Mouse (Mus musculus): ENCODE measurements around the gene Utp11. TPM values are rescaled to one million over a fixed set of nuclear protein-coding genes. Genes with fewer than 3 reads are reported as not detected.

The Utp11 gene
- polyA plus RNA-seq, 1 experiment from 2014 or later, result 56.7 TPM

- peaks cover 5% of the 10 kb centered on the region; the same call in 1 of the 2 replicates for H3K27me3 ChIP-seq (ENCODE audit: control insufficient read depth, insufficient read depth, low read length)
- no peaks in the 10 kb centered on the region for H3K36me3 ChIP-seq (ENCODE audit: control insufficient read depth, insufficient read depth, low read length)
- H3K4me1 ChIP-seq (ENCODE audit: control insufficient read depth, insufficient read depth, low read length), result peaks cover 16% of the 10 kb centered on the region
- H3K9ac ChIP-seq (ENCODE audit: low read length), result peak within 1 kb of the TSS; percentile 72
- ATAC-seq (ENCODE audit: insufficient read depth, low FRiP score, low TSS enrichment) (peak; percentile 49), DNase-seq (ENCODE audit: low spot score) (peak; percentile 68)
- H3K4me2 ChIP-seq (ENCODE audit: low read depth), result peak within 1 kb of the TSS; percentile 98
- 0 out of 2 replicates have a peak within 1 kb of the TSS, but pooled peaks have one; percentile 27 for H3K27ac ChIP-seq (ENCODE audit: low read depth, low read length)
- WGBS, result 0% methylated on average over 42 of the region's 59 CpGs
- peak within 1 kb of the TSS; percentile 72 for H3K4me3 ChIP-seq (ENCODE audit: low read depth, low read length)
- no peaks in the 10 kb centered on the region for H3K9me3 ChIP-seq (ENCODE audit: control insufficient read depth, low read length)
Observed at GRCm38 (mm10) chr4:124700248-124700971, 7.0 kb upstream of the Utp11 start, which contains the start of gene Fhl3. Gene Fhl3, plus strand, starts transcription at chr4:124700701.

GRCm38 (mm10) chr4:124699791-124700190 lies 6.4 kb upstream of the Utp11 start:
- H3K36me3 ChIP-seq (ENCODE audit: control insufficient read depth, insufficient read depth, low read length), result no peaks in the 10 kb centered on the region
- no peak overlapping the region for H3K27ac ChIP-seq (ENCODE audit: low read depth, low read length)
- H3K4me3 ChIP-seq (ENCODE audit: low read depth, low read length), result no peak overlapping the region
- no peak for ATAC-seq (ENCODE audit: insufficient read depth, low FRiP score, low TSS enrichment)
- no peak for DNase-seq (ENCODE audit: low spot score)
- H3K9me3 ChIP-seq (ENCODE audit: control insufficient read depth, low read length), result no peaks in the 10 kb centered on the region
- peak overlapping the region; percentile 98; the same call in 1 of the 2 replicates for H3K4me2 ChIP-seq (ENCODE audit: low read depth)
- 5% methylated on average over 6 of the region's 6 CpGs for WGBS
- H3K4me1 ChIP-seq (ENCODE audit: control insufficient read depth, insufficient read depth, low read length), result peaks cover 12% of the 10 kb centered on the region
- peaks cover 5% of the 10 kb centered on the region; the same call in 1 of the 2 replicates for H3K27me3 ChIP-seq (ENCODE audit: control insufficient read depth, insufficient read depth, low read length)
- H3K9ac ChIP-seq (ENCODE audit: low read length), result no peak overlapping the region

GRCm38 (mm10) chr4:124695786-124696516 lies 2.6 kb upstream of the Utp11 start:
- H3K27ac ChIP-seq (ENCODE audit: low read depth, low read length), result no peak overlapping the region
- peaks cover 6% of the 10 kb centered on the region for H3K4me1 ChIP-seq (ENCODE audit: control insufficient read depth, insufficient read depth, low read length)
- H3K4me2 ChIP-seq (ENCODE audit: low read depth), result no peak overlapping the region
- H3K27me3 ChIP-seq (ENCODE audit: control insufficient read depth, insufficient read depth, low read length), result 0 out of 2 replicates have a peak, but pooled peaks cover 2% of the 10 kb centered on the region
- no peak for DNase-seq (ENCODE audit: low spot score)
- ATAC-seq (ENCODE audit: insufficient read depth, low FRiP score, low TSS enrichment), result no peak
- H3K9me3 ChIP-seq (ENCODE audit: control insufficient read depth, low read length), result no peaks in the 10 kb centered on the region
- WGBS, result 9% methylated on average over 18 of the region's 18 CpGs
- H3K36me3 ChIP-seq (ENCODE audit: control insufficient read depth, insufficient read depth, low read length), result no peaks in the 10 kb centered on the region
- no peak overlapping the region for H3K4me3 ChIP-seq (ENCODE audit: low read depth, low read length)
- no peak overlapping the region for H3K9ac ChIP-seq (ENCODE audit: low read length)

GRCm38 (mm10) chr4:124694572-124694971 lies 1.2 kb upstream of the Utp11 start:
- Histone ChIP-seq H3K27ac (ENCODE audit: low read depth, low read length) (no peak overlapping the region), H3K9ac (ENCODE audit: low read length) (no peak overlapping the region), H3K36me3 (ENCODE audit: control insufficient read depth, insufficient read depth, low read length) (no peaks in the 10 kb centered on the region), H3K4me2 (ENCODE audit: low read depth) (no peak overlapping the region), H3K4me1 (ENCODE audit: control insufficient read depth, insufficient read depth, low read length) (peaks cover 6% of the 10 kb centered on the region; the same call in 1 of the 2 replicates), H3K4me3 (ENCODE audit: low read depth, low read length) (no peak overlapping the region), H3K27me3 (ENCODE audit: control insufficient read depth, insufficient read depth, low read length) (0 out of 2 replicates have a peak, but pooled peaks cover 2% of the 10 kb centered on the region), H3K9me3 (ENCODE audit: control insufficient read depth, low read length) (no peaks in the 10 kb centered on the region)
- DNase-seq (ENCODE audit: low spot score), result no peak
- no peak for ATAC-seq (ENCODE audit: insufficient read depth, low FRiP score, low TSS enrichment)
- 83% methylated on average over 2 of the region's 2 CpGs for WGBS

- Histone ChIP-seq H3K9ac (ENCODE audit: low read length) (peak overlapping the region; percentile 81), H3K4me2 (ENCODE audit: low read depth) (peak overlapping the region; percentile 64), H3K4me1 (ENCODE audit: control insufficient read depth, insufficient read depth, low read length) (peaks cover 6% of the 10 kb centered on the region; the same call in 1 of the 2 replicates), H3K27ac (ENCODE audit: low read depth, low read length) (no peak overlapping the region), H3K36me3 (ENCODE audit: control insufficient read depth, insufficient read depth, low read length) (no peaks in the 10 kb centered on the region), H3K9me3 (ENCODE audit: control insufficient read depth, low read length) (no peaks in the 10 kb centered on the region), H3K4me3 (ENCODE audit: low read depth, low read length) (peak overlapping the region; percentile 85), H3K27me3 (ENCODE audit: control insufficient read depth, insufficient read depth, low read length) (0 out of 2 replicates have a peak, but pooled peaks cover 2% of the 10 kb centered on the region)
- ATAC-seq (ENCODE audit: insufficient read depth, low FRiP score, low TSS enrichment), result no peak
- 81% methylated on average over 3 of the region's 3 CpGs for WGBS
- DNase-seq (ENCODE audit: low spot score), result no peak
Observed at GRCm38 (mm10) chr4:124692416-124692861, 961 bp downstream of the Utp11 start.

GRCm38 (mm10) chr4:124691455-124691854 lies 1.9 kb downstream of the Utp11 start:
- H3K27me3 ChIP-seq (ENCODE audit: control insufficient read depth, insufficient read depth, low read length), result 0 out of 2 replicates have a peak, but pooled peaks cover 2% of the 10 kb centered on the region
- H3K36me3 ChIP-seq (ENCODE audit: control insufficient read depth, insufficient read depth, low read length), result no peaks in the 10 kb centered on the region
- H3K4me3 ChIP-seq (ENCODE audit: low read depth, low read length), result no peak overlapping the region
- H3K9ac ChIP-seq (ENCODE audit: low read length), result no peak overlapping the region
- H3K9me3 ChIP-seq (ENCODE audit: control insufficient read depth, low read length), result no peaks in the 10 kb centered on the region
- DNase-seq (ENCODE audit: low spot score) (no peak), ATAC-seq (ENCODE audit: insufficient read depth, low FRiP score, low TSS enrichment) (no peak)
- no peak overlapping the region for H3K27ac ChIP-seq (ENCODE audit: low read depth, low read length)
- WGBS, result 93% methylated on average over 8 of the region's 8 CpGs
- no peak overlapping the region for H3K4me2 ChIP-seq (ENCODE audit: low read depth)
- peaks cover 6% of the 10 kb centered on the region; the same call in 1 of the 2 replicates for H3K4me1 ChIP-seq (ENCODE audit: control insufficient read depth, insufficient read depth, low read length)

- no peak overlapping the region for H3K4me3 ChIP-seq (ENCODE audit: low read depth, low read length)
- 84% methylated on average over 8 of the region's 8 CpGs for WGBS
- DNase-seq (ENCODE audit: low spot score) (no peak), ATAC-seq (ENCODE audit: insufficient read depth, low FRiP score, low TSS enrichment) (no peak)
- peaks cover 8% of the 10 kb centered on the region for H3K36me3 ChIP-seq (ENCODE audit: control insufficient read depth, insufficient read depth, low read length)
- H3K4me2 ChIP-seq (ENCODE audit: low read depth), result no peak overlapping the region
- H3K27ac ChIP-seq (ENCODE audit: low read depth, low read length), result no peak overlapping the region
- H3K4me1 ChIP-seq (ENCODE audit: control insufficient read depth, insufficient read depth, low read length), result no peaks in the 10 kb centered on the region
- no peaks in the 10 kb centered on the region for H3K27me3 ChIP-seq (ENCODE audit: control insufficient read depth, insufficient read depth, low read length)
- no peaks in the 10 kb centered on the region for H3K9me3 ChIP-seq (ENCODE audit: control insufficient read depth, low read length)
- no peak overlapping the region for H3K9ac ChIP-seq (ENCODE audit: low read length)
Observed at GRCm38 (mm10) chr4:124685897-124686402, 7.5 kb downstream of the Utp11 start.

GRCm38 (mm10) chr4:124685453-124685852 lies 7.9 kb downstream of the Utp11 start:
- Histone ChIP-seq H3K9me3 (ENCODE audit: control insufficient read depth, low read length) (no peaks in the 10 kb centered on the region), H3K27ac (ENCODE audit: low read depth, low read length) (no peak overlapping the region), H3K36me3 (ENCODE audit: control insufficient read depth, insufficient read depth, low read length) (peaks cover 11% of the 10 kb centered on the region), H3K27me3 (ENCODE audit: control insufficient read depth, insufficient read depth, low read length) (no peaks in the 10 kb centered on the region), H3K4me2 (ENCODE audit: low read depth) (no peak overlapping the region), H3K4me3 (ENCODE audit: low read depth, low read length) (no peak overlapping the region), H3K9ac (ENCODE audit: low read length) (no peak overlapping the region), H3K4me1 (ENCODE audit: control insufficient read depth, insufficient read depth, low read length) (no peaks in the 10 kb centered on the region)
- no peak for DNase-seq (ENCODE audit: low spot score)
- ATAC-seq (ENCODE audit: insufficient read depth, low FRiP score, low TSS enrichment), result no peak
- 92% methylated on average over 8 of the region's 8 CpGs for WGBS
